Mouse (Mus musculus) heart, adult 8-10 months (tissue): Measurements from ENCODE around the gene Tgfa. TPM values are rescaled to one million over a fixed set of nuclear protein-coding genes. Genes with fewer than 3 reads are reported as not detected.

Experiments used
- DNase-seq: peaks from one replicate; pipeline ENCODE4 v3.0.0; 2022; ENCODE audit warnings: low spot score
- total RNA-seq, 4 experiments: library from RNA; stranded (reverse); gene quantifications; 2 replicates each; pipeline ENCODE4 v1.2.4; 2022

The Tgfa gene
- total RNA-seq, 4 experiments from 2014 or later, result 1.3 to 2.7 (median 1.4) TPM

- DNase-seq, result no peak
Measured at GRCm38 (mm10) chr6:86295451-86295850, 100.4 kb downstream of the Tgfa start.

GRCm38 (mm10) chr6:86296126-86296525 is 101.1 kb downstream of the Tgfa start:
- no peak for DNase-seq

- DNase-seq, result no peak
Measured at GRCm38 (mm10) chr6:86296938-86297337, 101.9 kb downstream of the Tgfa start.

GRCm38 (mm10) chr6:86298961-86299360 is 103.9 kb downstream of the Tgfa start:
- DNase-seq, result no peak

- DNase-seq, result no peak
Measured at GRCm38 (mm10) chr6:86299381-86299780, 104.4 kb downstream of the Tgfa start.

GRCm38 (mm10) chr6:86305680-86306079 is 110.7 kb downstream of the Tgfa start:
- no peak for DNase-seq

- no peak for DNase-seq
Measured at GRCm38 (mm10) chr6:86314011-86314410, 119.0 kb downstream of the Tgfa start.

GRCm38 (mm10) chr6:86317066-86317465 is 122.0 kb downstream of the Tgfa start:
- no peak for DNase-seq

- DNase-seq, result no peak
Measured at GRCm38 (mm10) chr6:86318855-86319254, 123.8 kb downstream of the Tgfa start.

GRCm38 (mm10) chr6:86322031-86322563 is 127.1 kb downstream of the Tgfa start:
- no peak for DNase-seq

GRCm38 (mm10) chr6:86322991-86323390 is 128.0 kb downstream of the Tgfa start:
- no peak for DNase-seq

- DNase-seq, result no peak
Measured at GRCm38 (mm10) chr6:86324400-86324799, 129.4 kb downstream of the Tgfa start.

Other genes with a start within 250 kb of the Tgfa start
- 10 to 100 TPM; 33.4 to 41.0 (median 37.0) TPM for gene Dusp11, start 233.6 kb upstream of the Tgfa start, total RNA-seq
- gene Figla, start 179.1 kb upstream of the Tgfa start, total RNA-seq, result not detected
- under 1 TPM; 0.12 to 0.38 (median 0.20) TPM for gene Add2, start 166.5 kb upstream of the Tgfa start, total RNA-seq
- 10 to 100 TPM; 24.7 to 28.7 (median 25.4) TPM for gene Fam136a, start 170.4 kb downstream of the Tgfa start, total RNA-seq
- gene Snrpg, start 176.1 kb downstream of the Tgfa start, total RNA-seq, result 10 to 100 TPM; 37.0 to 60.8 (median 40.2) TPM
- 10 to 100 TPM; 68.7 to 96.5 (median 89.3) TPM for gene Pcyox1, start 201.9 kb downstream of the Tgfa start, total RNA-seq
- gene Tia1, start 209.0 kb downstream of the Tgfa start, total RNA-seq, result 10 to 100 TPM; 16.3 to 20.2 (median 17.6) TPM
- gene Gm44790, start 231.4 kb downstream of the Tgfa start, total RNA-seq, result 1 to 10 TPM in 1 of 4 experiments, under 1 TPM in 1, not detected in 2; 0.47 to 3.2 TPM
- gene C87436, start 243.2 kb downstream of the Tgfa start, total RNA-seq, result 10 to 100 TPM in 2 of 4 experiments, 1 to 10 TPM in 2; 9.6 to 11.6 (median 10.0) TPM